Mouse (Mus musculus) brain, adult 10 weeks (tissue): ENCODE data around the gene Olfr1475. TPM values are rescaled to one million over a fixed set of nuclear protein-coding genes. Genes with fewer than 3 reads are reported as not detected.

Experiments used
- polyA plus RNA-seq: library from polyadenylated mRNA; stranded (reverse); fragments of 350-450 nt; fragmentation: Illumina TruSeq; extraction: RNeasy Lipid Tissue Mini Kit (QIAGEN cat#74804); gene quantifications from one replicate; pipeline ENCODE4 v1.2.3, GENCODE M21; 2015; ENCODE audit warnings: low read depth, low replicate concordance

Gene Olfr1475
- polyA plus RNA-seq: not detected

GRCm38 (mm10) chr19:13480096-13480495 lies at the start of gene Olfr1475:
Gene Olfr1475 (minus strand): TSS chr19:13480196.

GRCm38 (mm10) chr19:13527613-13528012 lies 47.6 kb upstream of the Olfr1475 start, which contains the start of gene Olfr1480:
Gene Olfr1480 (plus strand): TSS chr19:13527913.

GRCm38 (mm10) chr19:13500246-13500645 lies 20.2 kb upstream of the Olfr1475 start, which contains the start of gene Olfr1477:
Gene Olfr1477 (plus strand): TSS chr19:13500546.

GRCm38 (mm10) chr19:13469265-13469664 lies 10.7 kb downstream of the Olfr1475 start, which contains the start of gene Olfr1474:
Gene Olfr1474 (plus strand): TSS chr19:13469565.

DNA sequence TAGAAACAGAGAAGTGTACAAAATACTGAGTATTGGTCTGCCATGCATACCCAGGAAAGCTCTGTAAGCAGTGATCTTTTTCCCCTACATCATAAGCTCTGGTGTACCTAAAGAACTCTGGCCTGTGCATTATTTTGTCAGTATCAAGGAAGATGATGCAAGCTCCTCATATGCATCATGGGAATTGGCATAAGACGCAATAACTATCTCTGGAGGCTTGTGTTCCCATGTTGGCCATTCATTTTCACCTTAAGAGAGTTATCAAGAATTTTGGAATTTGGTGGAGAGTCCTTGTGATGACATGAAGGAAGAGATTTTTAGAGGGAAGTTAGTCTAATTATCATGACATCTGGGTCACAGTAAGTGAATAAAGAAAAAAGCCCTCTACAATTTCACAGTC lies 24.0 kb downstream of the Olfr1475 start, which contains the start of gene Olfr1472:
TSS of gene Olfr1472 (minus strand) at position 101 of the 400 bp plus-strand sequence.

DNA sequence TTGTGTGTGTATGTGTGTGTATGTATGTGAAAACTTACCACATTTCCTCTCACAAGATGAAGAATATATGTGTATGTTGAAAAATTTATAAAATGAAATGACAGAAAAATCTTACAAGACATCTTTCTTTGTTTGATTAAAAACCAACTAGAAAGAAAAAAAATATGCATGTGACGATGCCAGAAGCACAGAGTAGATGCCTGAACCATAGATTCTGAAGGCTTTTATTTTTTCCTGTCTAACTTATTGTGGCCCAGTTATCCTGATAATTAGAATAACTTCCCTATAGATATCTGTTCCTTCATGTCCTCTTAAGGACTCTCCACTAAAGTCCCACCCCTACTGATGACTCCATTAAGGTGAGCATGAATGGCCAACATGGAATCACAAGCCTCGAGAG lies 36.9 kb downstream of the Olfr1475 start, which contains the start of gene Olfr1471:
TSS of gene Olfr1471 (plus strand) at position 301 of the 400 bp plus-strand sequence.

Other genes with a start within 250 kb of the Olfr1475 start
- not detected for gene Olfr1463, start 248.9 kb downstream of the Olfr1475 start, polyA plus RNA-seq
- gene Olfr1465, start 164.7 kb downstream of the Olfr1475 start, polyA plus RNA-seq: not detected
- not detected for gene Olfr1466, start 141.3 kb downstream of the Olfr1475 start, polyA plus RNA-seq
- gene Olfr1467, start 118.0 kb downstream of the Olfr1475 start, polyA plus RNA-seq: not detected
- not detected for gene Olfr1469, start 72.3 kb downstream of the Olfr1475 start, polyA plus RNA-seq
- not detected for gene Olfr1471, start 36.8 kb downstream of the Olfr1475 start, polyA plus RNA-seq
- gene Olfr1472, start 24.1 kb downstream of the Olfr1475 start, polyA plus RNA-seq: not detected
- not detected for gene Olfr1474, start 10.6 kb downstream of the Olfr1475 start, polyA plus RNA-seq
- gene Olfr1477, start 20.4 kb upstream of the Olfr1475 start, polyA plus RNA-seq: not detected
- gene Olfr1480, start 47.7 kb upstream of the Olfr1475 start, polyA plus RNA-seq: not detected
- gene Olfr1484, start 103.3 kb upstream of the Olfr1475 start, polyA plus RNA-seq: not detected
- not detected for gene Olfr1487, start 137.2 kb upstream of the Olfr1475 start, polyA plus RNA-seq
- gene Olfr1489, start 151.4 kb upstream of the Olfr1475 start, polyA plus RNA-seq: not detected
- not detected for gene Olfr1490, start 170.9 kb upstream of the Olfr1475 start, polyA plus RNA-seq
- gene Olfr1491, start 217.1 kb upstream of the Olfr1475 start, polyA plus RNA-seq: not detected
- not detected for gene Olfr1493-ps1, start 243.1 kb upstream of the Olfr1475 start, polyA plus RNA-seq